28 mouse cellular contexts compared by ENCODE assay signal in genomic region chr10:97245674-97246073, GRCm38 (mm10).
"Had no signal": no experiment of that assay in that cellular context is flagged by ENCODE, and none has a peak within 500 bp of the region (broad histone marks: within the 10 kb centered on the region; RNA-seq: fewer than 3 reads in every experiment).

No protein-coding gene starts in this region.

- H3K4me2 ChIP-seq: heart, embryonic 12.5 days; hindbrain, embryonic 12.5 days; hindbrain, embryonic 14.5 days; intestine, embryonic 15.5 days; limb, embryonic 12.5 days; liver, embryonic 11.5 days; liver, embryonic 13.5 days; liver, embryonic 15.5 days had no signal

- H3K27me3 ChIP-seq: heart, embryonic 12.5 days; hindbrain, embryonic 12.5 days; intestine, embryonic 15.5 days; limb, embryonic 12.5 days; liver, embryonic 13.5 days; liver, embryonic 15.5 days had no signal

- H3K9me3 ChIP-seq: heart, embryonic 10.5 days; heart, embryonic 12.5 days; hindbrain, embryonic 10.5 days; hindbrain, embryonic 12.5 days; intestine, embryonic 15.5 days; limb, embryonic 10.5 days; limb, embryonic 12.5 days; liver, embryonic 13.5 days; liver, embryonic 15.5 days had no signal

- DNase-seq: gastrocnemius, adult 2 months; gastrocnemius, postnatal 10 days; gastrocnemius, postnatal 25 days; heart, adult 18-20 months; heart, postnatal 10 days; heart, postnatal 4 days; kidney, adult 18-20 months; kidney, adult 8-10 months; kidney, postnatal 10 days; kidney, postnatal 25 days; kidney, postnatal 4 days; liver; liver, embryonic 13.5 days had no signal

- H3K4me3 ChIP-seq: gastrocnemius, adult 2 months; heart, embryonic 10.5 days; heart, embryonic 12.5 days; hindbrain, embryonic 10.5 days; hindbrain, embryonic 12.5 days; intestine, embryonic 15.5 days; layer of hippocampus, adult 2 months; left cerebral cortex, adult 2 months; limb, embryonic 10.5 days; limb, embryonic 12.5 days; liver, embryonic 13.5 days; liver, embryonic 15.5 days had no signal

- H3K9ac ChIP-seq: heart, embryonic 12.5 days; hindbrain, embryonic 12.5 days; hindbrain, embryonic 14.5 days; intestine, embryonic 15.5 days; limb, embryonic 12.5 days; liver, embryonic 13.5 days; liver, embryonic 15.5 days had no signal

- H3K27ac ChIP-seq: gastrocnemius, adult 2 months; heart, embryonic 10.5 days; hindbrain, embryonic 10.5 days; hindbrain, embryonic 12.5 days; intestine, embryonic 15.5 days; layer of hippocampus, adult 2 months; left cerebral cortex, adult 2 months; limb, embryonic 10.5 days; limb, embryonic 12.5 days; liver, embryonic 13.5 days; liver, embryonic 15.5 days had no signal

- ATAC-seq: hindbrain, embryonic 16.5 days; inflammation-experienced regulatory T-cells, adult 6 months; intestine, embryonic 15.5 days; intestine, postnatal 0 days had no signal

- H3K36me3 ChIP-seq: heart, embryonic 10.5 days; heart, embryonic 12.5 days; hindbrain, embryonic 10.5 days; hindbrain, embryonic 12.5 days; intestine, embryonic 15.5 days; limb, embryonic 10.5 days; limb, embryonic 12.5 days; liver, embryonic 13.5 days; liver, embryonic 15.5 days had no signal

- H3K4me1 ChIP-seq: heart, embryonic 10.5 days; heart, embryonic 12.5 days; hindbrain, embryonic 12.5 days; limb, embryonic 10.5 days; limb, embryonic 12.5 days; liver, embryonic 13.5 days; liver, embryonic 15.5 days had no signal
